Mouse (Mus musculus) lung, embryonic 16.5 days (tissue): ENCODE data around the gene Adcy6. TPM values are rescaled to one million over a fixed set of nuclear protein-coding genes. Genes with fewer than 3 reads are reported as not detected.
A peak's percentile ranks its signal among the peaks of the same experiment; 100 is the strongest.

ENCODE experiments used
- ATAC-seq: fragments of 200-750 bp; cut with Nextera tagmentation; 2 replicates; pipeline ENCODE4 v1.8.0; 2017; ENCODE audit warnings: low read depth, mild to moderate bottlenecking, moderate library complexity
- H3K27ac ChIP-seq: fragments of 300-500 bp; sonication (generic); 2 replicates; pipeline ENCODE4 v1.5.1; 2014; ENCODE audit warnings: mild to moderate bottlenecking, control low read depth, low read length
- H3K27me3 ChIP-seq: fragments of 300-500 bp; sonication (generic); 2 replicates; pipeline ENCODE4 v1.6.1; 2014; ENCODE audit warnings: low read depth, low read length, mixed read lengths; ENCODE audit not compliant: control insufficient read depth, insufficient read depth
- H3K36me3 ChIP-seq: fragments of 300-500 bp; sonication (generic); 2 replicates; pipeline ENCODE4 v1.6.1; 2014; ENCODE audit warnings: low read length; ENCODE audit not compliant: control insufficient read depth, insufficient read depth
- H3K4me1 ChIP-seq: fragments of 300-500 bp; sonication (generic); replicated peaks from 2 replicates; pipeline ENCODE4 v1.6.1; 2014; ENCODE audit warnings: low read length, mixed read lengths; ENCODE audit not compliant: control insufficient read depth, insufficient read depth
- H3K4me2 ChIP-seq: fragments of 300-500 bp; sonication (generic); 2 replicates; pipeline ENCODE4 v1.6.1; 2014; ENCODE audit warnings: low read depth, low read length, control low read depth
- H3K4me3 ChIP-seq: fragments of 300-500 bp; sonication (generic); 2 replicates; pipeline ENCODE4 v1.5.1; 2014; ENCODE audit warnings: mild to moderate bottlenecking, low read length, control low read depth
- H3K9ac ChIP-seq: fragments of 300-500 bp; sonication (generic); 2 replicates; pipeline ENCODE4 v1.6.1; 2014; ENCODE audit warnings: low read length, control low read depth
- H3K9me3 ChIP-seq: fragments of 300-500 bp; sonication (generic); 2 replicates; pipeline ENCODE4 v1.6.1; 2016; ENCODE audit warnings: low read length; ENCODE audit not compliant: control insufficient read depth
- WGBS: fragments of 180-500 bp; shearing (Covaris S2); extraction: QIAGEN DNeasy Blood & Tissue Kit; methylation state at CpG from one replicate; pipeline ENCODE4 v1.1.7; 2014; 5-methylcytosine and 5-hydroxymethylcytosine counted together
- polyA plus RNA-seq: library from polyadenylated mRNA; unstranded; fragments of >200 nt; fragmentation: Nextera tagmentation; extraction: Ambion mirVana; gene quantifications from 2 replicates; pipeline ENCODE4 v1.2.1, GENCODE M21; 2015

Gene Adcy6
- polyA plus RNA-seq, 1 experiment from 2014 or later, result 21.7 TPM

DNA sequence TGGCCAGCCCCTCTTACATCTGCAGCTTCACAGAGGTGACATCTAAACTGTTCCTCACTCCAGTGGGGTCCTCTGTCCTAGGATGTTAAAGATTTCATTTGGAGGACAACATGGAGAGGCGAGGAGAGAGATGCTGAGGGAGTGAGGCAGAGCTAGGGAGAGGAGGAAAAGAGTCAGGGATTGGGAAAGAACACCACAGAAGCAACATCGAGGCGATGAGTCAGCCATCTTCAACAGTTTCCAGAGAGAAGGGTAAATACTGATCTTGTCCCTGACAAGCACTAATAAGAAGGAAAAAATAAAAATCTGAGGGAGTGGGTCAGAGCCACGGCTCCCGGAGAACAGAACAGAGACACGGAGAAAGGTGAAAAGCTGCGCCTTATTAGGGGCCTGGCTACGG, 26.9 kb downstream of the Adcy6 start:
- Histone ChIP-seq H3K4me3 (no peak overlapping the region), H3K36me3 (no peaks in the 10 kb centered on the region), H3K27ac (no peak overlapping the region), H3K9me3 (no peaks in the 10 kb centered on the region), H3K4me1 (no peaks in the 10 kb centered on the region), H3K4me2 (no peak overlapping the region), H3K9ac (no peak overlapping the region), H3K27me3 (no peaks in the 10 kb centered on the region)
- WGBS, result 65% methylated on average over 8 of the region's 8 CpGs
- no peak for ATAC-seq

DNA sequence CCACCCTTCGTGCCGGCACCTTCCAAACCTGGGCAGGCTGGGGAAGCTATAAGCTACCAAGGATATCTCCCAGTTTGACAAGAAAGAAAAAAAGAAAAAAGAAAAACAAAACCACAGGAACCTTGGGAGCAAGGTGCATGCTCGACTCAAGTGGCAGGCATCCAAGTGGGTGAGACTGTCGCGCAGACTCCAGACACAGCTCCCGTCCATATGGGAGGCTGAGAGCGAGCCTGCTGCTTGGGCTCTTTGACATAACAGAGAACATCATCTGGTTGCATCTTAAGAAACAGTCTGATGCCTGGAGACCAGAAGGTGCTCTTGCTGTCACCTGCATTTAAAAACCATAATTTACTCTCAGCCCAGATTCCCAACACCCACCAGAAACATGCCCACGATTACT, 27.5 kb downstream of the Adcy6 start:
- Histone ChIP-seq H3K27ac (no peak overlapping the region), H3K4me1 (no peaks in the 10 kb centered on the region), H3K27me3 (no peaks in the 10 kb centered on the region), H3K4me2 (no peak overlapping the region), H3K9ac (no peak overlapping the region), H3K36me3 (no peaks in the 10 kb centered on the region), H3K9me3 (no peaks in the 10 kb centered on the region), H3K4me3 (no peak overlapping the region)
- 69% methylated on average over 8 of the region's 8 CpGs for WGBS
- ATAC-seq, result no peak

- no peaks in the 10 kb centered on the region for H3K4me1 ChIP-seq
- H3K27ac ChIP-seq, result no peak overlapping the region
- WGBS, result 34% methylated on average over 5 of the region's 5 CpGs
- no peak overlapping the region for H3K4me2 ChIP-seq
- no peaks in the 10 kb centered on the region for H3K36me3 ChIP-seq
- no peaks in the 10 kb centered on the region for H3K9me3 ChIP-seq
- no peaks in the 10 kb centered on the region for H3K27me3 ChIP-seq
- no peak overlapping the region for H3K4me3 ChIP-seq
- ATAC-seq, result peak; percentile 85
- H3K9ac ChIP-seq, result no peak overlapping the region
Measured at GRCm38 (mm10) chr15:98579795-98580464, 29.9 kb downstream of the Adcy6 start.

- Histone ChIP-seq H3K27me3 (no peaks in the 10 kb centered on the region), H3K4me2 (no peak overlapping the region), H3K36me3 (no peaks in the 10 kb centered on the region), H3K4me1 (no peaks in the 10 kb centered on the region), H3K27ac (no peak overlapping the region), H3K4me3 (no peak overlapping the region), H3K9me3 (no peaks in the 10 kb centered on the region), H3K9ac (no peak overlapping the region)
- ATAC-seq, result no peak
- 81% methylated on average over 2 of the region's 2 CpGs for WGBS
Measured at GRCm38 (mm10) chr15:98579310-98579709, 30.6 kb downstream of the Adcy6 start.

DNA sequence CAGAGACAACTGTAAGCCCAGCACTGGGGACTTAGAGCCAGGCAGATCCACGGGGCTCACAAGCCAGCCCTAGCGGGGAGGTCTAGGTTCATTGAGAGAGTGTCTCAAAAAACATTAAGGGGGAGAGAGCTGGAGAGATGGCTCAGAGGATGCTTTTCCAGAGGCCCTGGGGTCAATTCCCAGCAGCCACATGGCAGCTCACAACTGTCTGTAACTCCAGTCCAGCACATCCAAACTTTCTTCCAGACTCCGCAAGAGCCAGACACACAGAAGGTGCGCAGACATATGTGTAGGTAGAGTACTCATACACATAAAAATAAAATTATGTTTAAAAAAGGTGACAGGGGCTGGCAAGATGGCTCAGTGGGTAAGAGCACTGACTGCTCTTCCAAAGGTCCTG, 36.6 kb downstream of the Adcy6 start:
- ATAC-seq, result no peak
- Histone ChIP-seq H3K9me3 (no peaks in the 10 kb centered on the region), H3K4me2 (no peak overlapping the region), H3K9ac (no peak overlapping the region), H3K4me1 (peaks cover 9% of the 10 kb centered on the region), H3K27me3 (no peaks in the 10 kb centered on the region), H3K36me3 (no peaks in the 10 kb centered on the region), H3K4me3 (no peak overlapping the region), H3K27ac (no peak overlapping the region)
- WGBS, result 73% methylated on average over 4 of the region's 4 CpGs

- no peak for ATAC-seq
- no peak within 1 kb of the TSS for H3K9ac ChIP-seq
- H3K4me3 ChIP-seq, result no peak within 1 kb of the TSS
- H3K27me3 ChIP-seq, result no peaks in the 10 kb centered on the region
- no peaks in the 10 kb centered on the region for H3K9me3 ChIP-seq
- WGBS, result 71% methylated on average over 10 of the region's 10 CpGs
- H3K27ac ChIP-seq, result no peak within 1 kb of the TSS
- H3K4me2 ChIP-seq, result no peak within 1 kb of the TSS
- H3K36me3 ChIP-seq, result no peaks in the 10 kb centered on the region
- peaks cover 13% of the 10 kb centered on the region for H3K4me1 ChIP-seq
Measured at GRCm38 (mm10) chr15:98570873-98571538, 38.9 kb downstream of the Adcy6 start, which contains the start of the genes Ccnt1 and 4930415O20Rik. Gene Ccnt1 (minus strand): TSS chr15:98570923. Gene 4930415O20Rik (plus strand): TSS chr15:98571004.

DNA sequence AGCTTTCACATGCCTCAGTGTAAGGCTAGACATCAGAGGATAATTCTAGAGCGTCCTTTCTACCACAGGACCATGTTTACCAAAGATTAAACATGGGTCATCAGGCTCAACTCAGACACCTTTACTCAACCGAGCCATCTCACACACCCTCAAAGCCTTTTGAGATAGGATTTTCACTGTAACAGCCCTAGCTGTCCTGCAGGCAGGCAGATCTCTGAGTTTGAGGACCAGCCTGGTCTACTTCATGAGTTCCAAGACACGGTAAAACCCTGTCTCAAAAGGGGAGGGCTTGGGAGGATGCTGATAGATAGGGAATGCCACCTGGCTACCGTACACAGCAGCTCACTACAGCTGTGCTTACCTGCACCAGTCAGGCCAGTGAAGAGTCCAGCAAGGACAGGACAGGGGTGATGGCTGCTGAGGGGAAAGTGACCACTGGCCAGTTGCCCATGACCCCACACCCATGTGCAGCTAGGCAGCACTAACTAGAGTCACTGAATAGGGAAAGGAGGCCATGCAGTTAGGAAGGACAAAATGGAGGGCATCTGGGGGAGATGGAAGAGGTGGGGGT, 40.0 kb downstream of the Adcy6 start:
- H3K36me3 ChIP-seq, result no peaks in the 10 kb centered on the region
- H3K4me3 ChIP-seq, result no peak overlapping the region
- no peaks in the 10 kb centered on the region for H3K9me3 ChIP-seq
- no peaks in the 10 kb centered on the region for H3K27me3 ChIP-seq
- WGBS, result 73% methylated on average over 4 of the region's 4 CpGs
- no peak overlapping the region for H3K4me2 ChIP-seq
- peaks cover 24% of the 10 kb centered on the region for H3K4me1 ChIP-seq
- H3K9ac ChIP-seq, result no peak overlapping the region
- ATAC-seq, result no peak
- no peak overlapping the region for H3K27ac ChIP-seq

GRCm38 (mm10) chr15:98569216-98569615, 40.7 kb downstream of the Adcy6 start:
- 56% methylated on average over 7 of the region's 7 CpGs for WGBS
- Histone ChIP-seq H3K4me3 (peak overlapping the region; percentile 97), H3K4me1 (peaks cover 24% of the 10 kb centered on the region), H3K9me3 (no peaks in the 10 kb centered on the region), H3K36me3 (0 out of 2 replicates have a peak, but pooled peaks cover 2% of the 10 kb centered on the region), H3K27me3 (no peaks in the 10 kb centered on the region), H3K4me2 (peak overlapping the region; percentile 79), H3K27ac (no peak overlapping the region), H3K9ac (peak overlapping the region; percentile 88)
- no peak for ATAC-seq

- H3K9ac ChIP-seq, result peak overlapping the region; percentile 88
- no peaks in the 10 kb centered on the region for H3K27me3 ChIP-seq
- peaks cover 24% of the 10 kb centered on the region for H3K4me1 ChIP-seq
- H3K4me3 ChIP-seq, result peak overlapping the region; percentile 97
- peak overlapping the region; percentile 90 for H3K27ac ChIP-seq
- WGBS, result 4% methylated on average over 22 of the region's 22 CpGs
- no peaks in the 10 kb centered on the region for H3K9me3 ChIP-seq
- ATAC-seq, result no peak
- H3K4me2 ChIP-seq, result peak overlapping the region; percentile 79
- peaks cover 5% of the 10 kb centered on the region; the same call in 1 of the 2 replicates for H3K36me3 ChIP-seq
Measured at GRCm38 (mm10) chr15:98568256-98569033, 41.4 kb downstream of the Adcy6 start.
